Mouse (Mus musculus) cortical plate, adult 2 months (tissue): ENCODE measurements at regions not wholly inside any gene's neighbourhood (a gene's known extent, or its start where the extent isn't known, plus 50 kb on each side); places are given as distances from the start of the nearest gene placed in this dataset.

Source experiments
- H3K27ac ChIP-seq: fragments of 200-500 bp; 2 replicates; pipeline ENCODE4 v1.5.1; 2012; ENCODE audit warnings: low read length, control low read depth, inconsistent platforms; ENCODE audit not compliant: insufficient read depth
- H3K4me1 ChIP-seq: fragments of 200-500 bp; 2 replicates; pipeline ENCODE4 v1.6.1; 2011; ENCODE audit warnings: low read length; ENCODE audit not compliant: control insufficient read depth, insufficient read depth
- H3K4me3 ChIP-seq: fragments of 200-500 bp; 2 replicates; pipeline ENCODE4 v1.5.1; 2011; ENCODE audit warnings: mild to moderate bottlenecking, low read length, control low read depth; ENCODE audit not compliant: insufficient read depth
- CTCF ChIP-seq: fragments of 200-500 bp; IDR thresholded peaks from 2 replicates; pipeline ENCODE4 v1.5.1; 2011; ENCODE audit warnings: mild to moderate bottlenecking, control low read depth, low read length; ENCODE audit not compliant: insufficient read depth; ENCODE audit errors: extremely low read depth
- POLR2A ChIP-seq: fragments of 200-500 bp; IDR thresholded peaks from 2 replicates; pipeline ENCODE4 v1.6.1; 2011; ENCODE audit warnings: mild to moderate bottlenecking, low read length, control low read depth; ENCODE audit not compliant: insufficient read depth; ENCODE audit errors: extremely low read depth

GRCm38 (mm10) chr17:44336842-44337241 is 148.5 kb downstream of the Clic5 start:
- Histone ChIP-seq H3K4me3 (no peak overlapping the region), H3K27ac (no peak overlapping the region)
- TF ChIP-seq CTCF (no peak), POLR2A (no peak)

GRCm38 (mm10) chr17:44337253-44337652 is 148.9 kb downstream of the Clic5 start:
- Histone ChIP-seq H3K27ac (no peak overlapping the region), H3K4me1 (no peaks in the 10 kb centered on the region), H3K4me3 (no peak overlapping the region)
- TF ChIP-seq CTCF (no peak), POLR2A (no peak)

More at GRCm38 (mm10) chr17:44336842-44337241, 148.5 kb downstream of the Clic5 start:
- no peaks in the 10 kb centered on the region for H3K4me1 ChIP-seq

GRCm38 (mm10) chr17:44344542-44344941 is 156.2 kb downstream of the Clic5 start:
- Histone ChIP-seq H3K4me1 (no peaks in the 10 kb centered on the region), H3K27ac (no peak overlapping the region), H3K4me3 (no peak overlapping the region)
- TF ChIP-seq POLR2A = no peak
- no peak for TF ChIP-seq CTCF

- TF ChIP-seq CTCF (no peak), POLR2A (no peak)
- Histone ChIP-seq H3K4me3 (no peak overlapping the region), H3K27ac (no peak overlapping the region), H3K4me1 (no peaks in the 10 kb centered on the region)
These were observed 157.0 kb downstream of the Clic5 start for GRCm38 (mm10) chr17:44345374-44345773.

GRCm38 (mm10) chr17:44350201-44350948 is 162.0 kb downstream of the Clic5 start:
- Histone ChIP-seq H3K4me3 (no peak overlapping the region), H3K4me1 (no peaks in the 10 kb centered on the region; the same call in 1 of the 2 replicates), H3K27ac (no peak overlapping the region)
- TF ChIP-seq POLR2A = no peak
- TF ChIP-seq CTCF = no peak

GRCm38 (mm10) chr17:44350949-44351244 is 162.5 kb downstream of the Clic5 start:
- H3K27ac ChIP-seq = no peak overlapping the region
- H3K4me3 ChIP-seq = no peak overlapping the region
- TF ChIP-seq POLR2A (no peak), CTCF (no peak)
- no peaks in the 10 kb centered on the region; the same call in 1 of the 2 replicates for H3K4me1 ChIP-seq

GRCm38 (mm10) chr17:44351499-44352117 is 163.2 kb downstream of the Clic5 start:
- TF ChIP-seq POLR2A = no peak
- no peak for TF ChIP-seq CTCF
- Histone ChIP-seq H3K4me1 (no peaks in the 10 kb centered on the region; the same call in 1 of the 2 replicates), H3K4me3 (no peak overlapping the region), H3K27ac (no peak overlapping the region)

- Histone ChIP-seq H3K4me3 (no peak overlapping the region), H3K27ac (no peak overlapping the region), H3K4me1 (no peaks in the 10 kb centered on the region; the same call in 1 of the 2 replicates)
- TF ChIP-seq CTCF (no peak), POLR2A (no peak)
These were observed 163.8 kb downstream of the Clic5 start for GRCm38 (mm10) chr17:44352142-44352541.

GRCm38 (mm10) chr17:44363111-44363510 is 174.7 kb downstream of the Clic5 start:
- Histone ChIP-seq H3K4me3 (no peak overlapping the region), H3K4me1 (no peaks in the 10 kb centered on the region; the same call in 1 of the 2 replicates), H3K27ac (no peak overlapping the region)
- TF ChIP-seq POLR2A (no peak), CTCF (no peak)

- Histone ChIP-seq H3K27ac (no peak overlapping the region), H3K4me3 (no peak overlapping the region), H3K4me1 (no peaks in the 10 kb centered on the region; the same call in 1 of the 2 replicates)
- TF ChIP-seq CTCF (no peak), POLR2A (no peak)
These were observed 176.1 kb downstream of the Clic5 start for GRCm38 (mm10) chr17:44364494-44364893.
